Mouse (Mus musculus) bone marrow macrophage, adult 2 months (primary cell): ENCODE measurements at regions not wholly inside any gene's neighbourhood (a gene's known extent, or its start where the extent isn't known, plus 50 kb on each side); places are given as distances from the start of the nearest gene placed in this dataset.

Source experiments
- CTCF ChIP-seq: IDR thresholded peaks from 2 replicates; pipeline ENCODE4 v1.5.1; 2012; ENCODE audit warnings: low read depth, mild to moderate bottlenecking, low read length, moderate library complexity
- POLR2A ChIP-seq: IDR thresholded peaks from 2 replicates; pipeline ENCODE4 v1.6.1; 2012; ENCODE audit warnings: mild to moderate bottlenecking, low read depth, low read length, borderline replicate concordance

DNA sequence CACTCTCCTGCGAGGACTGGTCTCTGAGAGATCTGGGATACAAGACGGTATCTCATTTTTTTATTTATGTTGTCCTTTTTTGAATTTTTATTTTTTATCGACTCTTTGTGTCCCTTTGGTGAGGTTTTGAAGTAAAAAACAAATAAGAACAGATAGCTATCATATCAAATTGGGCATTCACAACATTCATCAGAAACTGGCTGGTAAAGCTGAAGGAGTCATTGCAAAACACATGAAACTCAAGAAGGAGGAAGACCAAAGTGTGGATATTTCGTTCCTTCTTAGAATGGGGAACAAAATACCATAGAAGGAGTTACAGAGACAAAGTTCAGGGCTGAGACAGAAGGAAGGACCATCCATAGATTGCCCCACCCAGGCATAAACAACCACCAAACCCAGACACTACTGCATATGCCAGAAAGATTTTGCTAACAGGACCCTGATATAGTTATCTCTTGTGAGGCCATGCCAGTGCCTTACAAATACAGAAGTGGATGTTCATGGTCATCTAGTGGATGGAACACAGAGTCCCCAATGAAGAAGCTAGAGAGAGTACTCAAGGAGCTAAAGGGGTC, 60.9 kb upstream of the Cfap36 start:
- TF ChIP-seq POLR2A (no peak), CTCF (no peak)
